Mouse (Mus musculus): ENCODE measurements around the gene H13. TPM values are rescaled to one million over a fixed set of nuclear protein-coding genes. Genes with fewer than 3 reads are reported as not detected.
"Not testable (repeated sequence)": the region's sequence is repeated elsewhere in the genome, so short reads cannot be mapped to it uniquely, and the experiment has no call there.

Gene H13
- total RNA-seq, 2 experiments from 2014 or later, result 32.6 to 37.3 TPM

DNA sequence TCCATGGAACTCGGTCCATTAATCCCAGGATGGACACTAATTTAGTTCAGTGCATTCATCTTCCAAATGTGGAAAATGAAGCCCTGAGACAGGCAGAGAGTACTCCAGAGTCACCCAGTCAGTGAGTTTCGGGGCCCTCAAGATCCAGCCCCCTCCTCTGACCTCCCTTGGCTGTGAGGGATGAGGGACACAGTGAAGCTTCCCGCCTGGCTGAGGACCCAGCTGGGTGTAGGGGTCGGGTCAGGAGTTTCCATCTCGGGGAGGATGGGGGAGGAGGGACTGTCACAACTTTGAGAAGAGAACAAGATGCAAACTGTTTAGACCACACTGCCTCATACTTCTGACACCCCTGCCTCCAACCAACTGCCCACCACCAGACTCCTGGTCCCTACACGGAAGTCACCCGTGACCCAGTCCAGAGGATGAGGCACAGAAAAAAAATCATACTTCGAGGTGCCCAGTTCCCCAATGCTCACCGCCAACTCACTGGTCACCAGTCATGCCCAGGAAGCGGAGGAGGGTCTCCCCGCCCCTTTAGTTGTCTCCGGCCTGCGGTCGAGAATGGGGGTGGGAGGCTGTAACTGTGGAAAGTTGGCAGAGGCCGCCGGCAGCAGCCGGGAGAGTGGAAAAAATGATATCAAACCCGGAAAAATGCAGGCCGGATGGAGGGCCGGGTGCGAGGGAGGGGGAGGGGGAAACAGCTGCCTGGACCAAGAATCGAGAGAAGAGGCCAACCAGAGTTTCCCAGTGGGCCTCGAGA is 32.8 kb upstream of the H13 start:
- peak; percentile 76 for DNase-seq
- intact Hi-C loops (cut with DNase I), result no loop called here
- Histone ChIP-seq H3K4me3 (peak overlapping the region; percentile 40), H3K27ac (peak overlapping the region; percentile 84)
- no peak for TF ChIP-seq CTCF (IDR thresholded peaks at IDR 0.05)

GRCm38 (mm10) chr2:152637006-152637322 is 32.3 kb upstream of the H13 start:
- intact Hi-C loops (cut with DNase I), result no loop called here

DNA sequence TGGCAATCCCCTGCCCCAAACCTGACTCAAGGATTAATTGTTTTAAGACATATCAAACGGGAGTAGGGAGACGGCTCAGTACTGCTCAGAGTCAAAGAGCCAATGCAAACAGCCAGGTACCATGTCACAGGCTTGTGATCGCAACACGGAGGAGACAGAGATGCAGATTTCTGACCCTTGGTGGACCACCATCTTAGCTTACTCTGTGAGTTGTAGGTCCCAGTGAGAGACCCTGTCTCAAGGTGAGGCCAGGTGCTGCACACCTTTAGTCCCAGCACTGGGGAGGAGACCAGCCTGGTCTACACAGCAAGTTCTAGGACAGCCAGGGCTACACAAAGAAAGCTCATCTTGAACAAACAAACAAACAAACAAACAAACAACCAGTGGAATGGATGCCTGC is 31.9 kb upstream of the H13 start:
- H3K27ac ChIP-seq, result peak overlapping the region; percentile 84
- no peak overlapping the region for H3K4me3 ChIP-seq
- TF ChIP-seq CTCF (IDR thresholded peaks at IDR 0.05), result no peak
- no peak for DNase-seq
- intact Hi-C loops (cut with DNase I), result no loop called here

More at GRCm38 (mm10) chr2:152637006-152637322, 32.3 kb upstream of the H13 start:
- H3K27ac ChIP-seq, result peak overlapping the region; percentile 84
- no peak for DNase-seq
- no peak for TF ChIP-seq CTCF (IDR thresholded peaks at IDR 0.05)
- H3K4me3 ChIP-seq, result peak overlapping the region; percentile 40

DNA sequence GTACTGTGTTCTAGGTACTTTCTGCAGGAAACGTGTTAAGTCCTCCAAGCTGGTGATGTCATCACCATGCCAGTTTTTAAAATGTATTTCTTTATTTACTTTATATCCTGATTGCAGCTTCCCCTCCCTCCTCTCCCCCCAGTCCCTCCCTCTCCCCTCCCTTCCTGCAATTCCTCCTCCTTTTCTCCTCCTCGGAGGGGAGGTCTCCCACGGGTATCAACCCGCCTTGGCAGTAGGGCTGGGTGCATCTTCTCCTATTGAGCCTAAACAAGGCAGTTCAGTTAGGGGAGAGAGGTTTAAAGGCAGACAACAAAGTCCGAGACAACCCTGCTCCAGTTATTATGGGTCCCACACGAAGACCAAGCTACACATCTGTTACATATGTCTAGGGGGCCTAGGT is 30.4 kb upstream of the H13 start:
- no peak for TF ChIP-seq CTCF (IDR thresholded peaks at IDR 0.05)
- H3K4me3 ChIP-seq, result no peak overlapping the region
- H3K27ac ChIP-seq, result peak overlapping the region; percentile 84
- intact Hi-C loops (cut with DNase I), result no loop called here
- DNase-seq, result no peak

- intact Hi-C loops (cut with DNase I), result no loop called here
- Histone ChIP-seq H3K4me3 (no peak overlapping the region), H3K27ac (peak overlapping the region; percentile 84)
- DNase-seq, result peak; percentile 50
- no peak for TF ChIP-seq CTCF (IDR thresholded peaks at IDR 0.05)
These were observed 29.7 kb upstream of the H13 start for GRCm38 (mm10) chr2:152639406-152640113.

GRCm38 (mm10) chr2:152652901-152653620 is 16.2 kb upstream of the H13 start:
- no peak for TF ChIP-seq CTCF (IDR thresholded peaks at IDR 0.05)
- Histone ChIP-seq H3K4me3 (peak overlapping the region; percentile 30), H3K27ac (peak overlapping the region; percentile 75)
- intact Hi-C loops (cut with DNase I), result no loop called here
- DNase-seq, result peak; percentile 80

- Histone ChIP-seq H3K27ac (peak overlapping the region; percentile 75), H3K4me3 (no peak overlapping the region)
- intact Hi-C loops (cut with DNase I), result no loop called here
- peak; percentile 63 for DNase-seq
- TF ChIP-seq CTCF (IDR thresholded peaks at IDR 0.05), result no peak
These were observed 15.2 kb upstream of the H13 start for GRCm38 (mm10) chr2:152653874-152654715.

GRCm38 (mm10) chr2:152657398-152657797 is 11.9 kb upstream of the H13 start:
- peak; percentile 54 for DNase-seq

DNA sequence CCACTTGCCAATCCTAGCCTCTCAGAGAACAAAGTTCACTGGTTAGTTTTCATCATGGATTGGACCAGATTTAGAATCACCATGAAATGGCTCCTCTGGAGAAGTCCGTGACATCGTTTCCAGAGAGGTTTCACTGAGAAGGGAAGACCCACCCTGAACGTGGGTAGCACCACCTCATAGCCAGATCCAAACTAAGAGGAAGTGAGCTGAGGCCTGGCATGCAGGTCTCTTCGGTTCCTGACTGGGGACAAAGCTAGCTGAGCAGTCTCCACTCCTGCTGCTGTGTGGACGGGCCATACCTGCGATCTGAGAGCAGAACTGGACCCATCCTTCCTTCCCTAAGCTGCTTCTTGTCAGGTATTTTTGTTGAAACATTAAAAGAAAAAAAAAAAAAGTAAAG is 8.1 kb upstream of the H13 start:
- intact Hi-C loops (cut with DNase I), result no loop called here
- no peak for DNase-seq
- Histone ChIP-seq H3K27ac (no peak overlapping the region), H3K4me3 (no peak overlapping the region)
- no peak for TF ChIP-seq CTCF (IDR thresholded peaks at IDR 0.05)

More at GRCm38 (mm10) chr2:152657398-152657797, 11.9 kb upstream of the H13 start:
- H3K4me3 ChIP-seq, result no peak overlapping the region
- intact Hi-C loops (cut with DNase I), result loop anchor here (1.0 kb wide), 1 partner anchor 42 kb away; no protein-coding TSS in a partner anchor
- peak; percentile 71 for TF ChIP-seq CTCF (IDR thresholded peaks at IDR 0.05)
- no peak overlapping the region for H3K27ac ChIP-seq

DNA sequence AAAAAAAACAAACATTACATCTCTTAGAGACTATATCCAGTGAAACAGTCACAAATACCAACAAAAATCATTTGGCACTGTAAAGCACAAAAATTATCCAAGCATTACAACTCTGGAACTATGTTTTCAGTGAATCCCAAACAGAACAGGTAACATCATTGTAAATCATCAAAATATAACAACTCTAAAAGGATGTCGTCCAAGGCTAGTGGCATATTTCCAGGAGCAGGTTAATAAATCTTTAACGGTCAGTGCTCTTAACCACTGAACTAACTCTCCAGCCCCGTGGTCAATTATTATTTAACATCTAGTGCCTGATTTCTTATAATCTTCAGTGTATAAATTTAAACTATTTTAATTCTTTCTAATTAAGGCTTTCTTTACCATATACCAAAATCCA is 3.1 kb upstream of the H13 start:
- intact Hi-C loops (cut with DNase I); H3K27ac ChIP-seq; DNase-seq; H3K4me3 ChIP-seq: not testable (repeated sequence)

DNA sequence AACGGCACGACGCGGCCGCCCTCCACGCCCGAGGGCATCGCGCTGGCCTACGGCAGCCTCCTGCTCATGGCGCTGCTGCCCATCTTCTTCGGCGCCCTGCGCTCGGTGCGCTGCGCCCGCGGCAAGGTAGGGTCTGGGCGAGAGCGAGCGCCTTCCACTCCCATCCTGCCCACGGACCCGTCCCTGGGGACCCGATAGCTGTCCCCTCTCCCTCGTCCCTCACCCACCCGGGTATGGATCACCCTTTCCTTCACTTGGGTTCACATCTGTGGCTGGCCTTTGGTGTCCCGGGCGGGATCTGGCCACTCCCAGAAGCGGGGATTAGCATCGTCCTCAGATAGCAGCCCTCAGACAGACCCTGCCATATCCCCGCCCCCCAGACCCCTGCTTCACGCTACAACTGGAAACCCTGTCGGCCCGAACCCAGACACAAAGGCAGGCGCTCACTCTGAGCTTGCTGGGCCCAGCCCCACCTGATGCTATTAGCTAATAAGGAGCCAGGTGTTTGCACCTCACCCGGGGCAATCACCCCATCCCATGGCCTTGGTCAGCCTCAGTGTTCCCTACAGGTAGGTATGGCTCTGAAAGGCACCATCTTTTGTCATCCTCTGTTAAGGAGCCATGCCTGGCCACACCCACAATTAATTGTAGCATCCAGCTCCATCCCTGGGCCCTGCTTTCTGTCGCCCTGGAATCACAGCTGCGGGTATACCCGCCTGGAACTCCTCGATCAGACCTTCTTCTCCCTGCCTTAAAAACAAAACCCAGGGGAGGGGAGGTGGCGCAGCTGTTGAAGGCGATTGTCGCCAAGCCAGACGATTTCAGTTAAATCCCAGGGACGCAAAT is 601 bp downstream of the H13 start:
- Histone ChIP-seq H3K27ac (peak overlapping the region; percentile 97), H3K4me3 (peak overlapping the region; percentile 99)
- intact Hi-C loops (cut with DNase I), result loop anchor here (10.0 kb wide), 1 partner anchor 345 kb away; the partner anchor contains the start of gene Pdrg1
- no peak for DNase-seq
- TF ChIP-seq CTCF (IDR thresholded peaks at IDR 0.05), result no peak
